Mouse (Mus musculus) cortical plate, adult 2 months (tissue): ENCODE measurements around the gene Ccna1. TPM values are rescaled to one million over a fixed set of nuclear protein-coding genes. Genes with fewer than 3 reads are reported as not detected.

Experiments
- H3K27ac ChIP-seq: fragments of 200-500 bp; 2 replicates; pipeline ENCODE4 v1.5.1; 2012; ENCODE audit warnings: low read length, control low read depth, inconsistent platforms; ENCODE audit not compliant: insufficient read depth
- H3K4me1 ChIP-seq: fragments of 200-500 bp; 2 replicates; pipeline ENCODE4 v1.6.1; 2011; ENCODE audit warnings: low read length; ENCODE audit not compliant: control insufficient read depth, insufficient read depth
- H3K4me3 ChIP-seq: fragments of 200-500 bp; 2 replicates; pipeline ENCODE4 v1.5.1; 2011; ENCODE audit warnings: mild to moderate bottlenecking, low read length, control low read depth; ENCODE audit not compliant: insufficient read depth
- CTCF ChIP-seq: fragments of 200-500 bp; IDR thresholded peaks from 2 replicates; pipeline ENCODE4 v1.5.1; 2011; ENCODE audit warnings: mild to moderate bottlenecking, control low read depth, low read length; ENCODE audit not compliant: insufficient read depth; ENCODE audit errors: extremely low read depth
- POLR2A ChIP-seq: fragments of 200-500 bp; IDR thresholded peaks from 2 replicates; pipeline ENCODE4 v1.6.1; 2011; ENCODE audit warnings: mild to moderate bottlenecking, low read length, control low read depth; ENCODE audit not compliant: insufficient read depth; ENCODE audit errors: extremely low read depth
- polyA plus RNA-seq: library from polyadenylated mRNA; depleted of rRNA; stranded (reverse); fragments of >200 nt; gene quantifications from 2 replicates; pipeline ENCODE4 v1.2.3, GENCODE M21; 2012

Gene Ccna1
- polyA plus RNA-seq, 1 experiment: 2.8 TPM

- Histone ChIP-seq H3K27ac (no peak overlapping the region), H3K4me1 (peaks cover 5% of the 10 kb centered on the region), H3K4me3 (no peak overlapping the region)
- TF ChIP-seq POLR2A (no peak), CTCF (no peak)
Observed at GRCm38 (mm10) chr3:55065738-55066665, 10.7 kb upstream of the Ccna1 start.

DNA sequence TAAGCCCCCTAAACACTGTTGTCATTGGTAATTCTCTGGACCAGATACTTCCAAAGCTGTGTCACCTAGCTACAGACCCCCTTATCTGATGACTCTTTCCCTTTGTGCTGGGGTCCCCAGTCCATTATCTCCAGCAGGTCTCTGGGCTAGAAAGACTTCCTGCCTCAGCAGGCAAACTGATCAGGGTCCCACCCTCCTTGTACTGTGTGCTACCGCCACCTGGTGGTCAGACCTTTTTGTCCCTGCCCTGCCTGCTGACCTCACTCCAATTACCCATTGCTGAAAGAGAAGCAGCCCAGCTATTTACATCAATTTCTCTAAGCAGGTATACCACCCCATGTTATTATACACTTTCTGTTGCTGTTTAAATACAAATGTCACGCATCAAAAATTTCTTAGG, 9.1 kb upstream of the Ccna1 start:
- Histone ChIP-seq H3K4me1 (peaks cover 5% of the 10 kb centered on the region), H3K27ac (no peak overlapping the region), H3K4me3 (no peak overlapping the region)
- TF ChIP-seq POLR2A (no peak), CTCF (peak; percentile 92)

DNA sequence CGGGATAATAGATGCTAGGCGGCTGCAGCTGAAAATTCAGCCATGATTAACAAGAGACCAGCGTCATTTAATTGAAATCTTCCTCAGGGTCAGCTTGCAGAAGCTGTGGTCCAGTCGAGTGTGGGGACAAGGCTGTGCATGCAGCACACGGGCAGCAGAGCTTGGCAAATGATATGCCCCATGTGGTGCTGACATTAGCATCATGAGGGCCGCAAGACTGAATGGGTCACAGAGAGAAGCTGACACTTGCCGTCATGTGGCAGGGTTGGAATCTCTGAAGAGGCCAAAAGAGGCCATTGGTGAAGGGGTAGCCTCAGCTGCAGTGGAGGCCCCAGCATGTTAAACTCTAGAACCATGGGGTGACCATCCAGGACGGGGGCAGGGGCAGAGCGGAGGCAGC, 7.4 kb upstream of the Ccna1 start:
- Histone ChIP-seq H3K4me1 (peaks cover 2% of the 10 kb centered on the region), H3K27ac (no peak overlapping the region)
- TF ChIP-seq POLR2A (no peak), CTCF (no peak)

DNA sequence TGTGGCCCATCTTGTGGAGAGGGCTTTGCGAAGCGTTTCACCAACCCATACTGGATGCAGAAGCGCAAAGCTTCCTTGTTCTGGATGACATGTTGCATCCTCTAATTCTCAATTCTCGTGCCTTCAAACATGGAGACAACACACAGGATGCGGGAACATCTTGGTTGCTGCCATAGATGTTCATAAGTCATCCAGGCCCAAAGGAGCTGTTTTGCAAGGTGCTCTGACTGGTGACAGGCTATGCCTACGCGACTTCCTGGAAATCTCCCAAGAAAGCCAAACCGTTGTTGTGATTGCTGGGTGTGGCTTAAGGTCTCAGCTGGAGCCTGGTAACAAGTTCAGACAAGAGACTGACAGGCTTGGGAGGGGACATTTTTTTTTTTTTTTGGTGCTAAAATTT, 1.1 kb upstream of the Ccna1 start:
- Histone ChIP-seq H3K27ac (no peak overlapping the region), H3K4me1 (no peaks in the 10 kb centered on the region; the same call in 1 of the 2 replicates), H3K4me3 (no peak overlapping the region)
- no peak for TF ChIP-seq CTCF
- TF ChIP-seq POLR2A: no peak

More for the DNA sequence above, 7.4 kb upstream of the Ccna1 start:
- H3K4me3 ChIP-seq: no peak overlapping the region

GRCm38 (mm10) chr3:55055747-55056120, 433 bp upstream of the Ccna1 start:
- Histone ChIP-seq H3K27ac (no peak overlapping the region), H3K4me1 (no peaks in the 10 kb centered on the region; the same call in 1 of the 2 replicates), H3K4me3 (peak overlapping the region; percentile 55)
- TF ChIP-seq CTCF (no peak), POLR2A (no peak)

- H3K4me3 ChIP-seq: no peak overlapping the region
- TF ChIP-seq CTCF (no peak), POLR2A (no peak)
Observed at GRCm38 (mm10) chr3:55054231-55054630, 1.1 kb downstream of the Ccna1 start.

GRCm38 (mm10) chr3:55044601-55045370, 10.5 kb downstream of the Ccna1 start:
- no peak overlapping the region for H3K27ac ChIP-seq
- H3K4me1 ChIP-seq: peaks cover 3% of the 10 kb centered on the region; the same call in 1 of the 2 replicates
- no peak overlapping the region for H3K4me3 ChIP-seq
- TF ChIP-seq POLR2A (no peak), CTCF (no peak)

More at GRCm38 (mm10) chr3:55054231-55054630, 1.1 kb downstream of the Ccna1 start:
- Histone ChIP-seq H3K4me1 (no peaks in the 10 kb centered on the region; the same call in 1 of the 2 replicates), H3K27ac (no peak overlapping the region)

GRCm38 (mm10) chr3:55037608-55038007, 17.7 kb downstream of the Ccna1 start:
- no peaks in the 10 kb centered on the region for H3K4me1 ChIP-seq
- H3K27ac ChIP-seq: no peak overlapping the region
- H3K4me3 ChIP-seq: no peak overlapping the region
- TF ChIP-seq CTCF (no peak), POLR2A (no peak)

DNA sequence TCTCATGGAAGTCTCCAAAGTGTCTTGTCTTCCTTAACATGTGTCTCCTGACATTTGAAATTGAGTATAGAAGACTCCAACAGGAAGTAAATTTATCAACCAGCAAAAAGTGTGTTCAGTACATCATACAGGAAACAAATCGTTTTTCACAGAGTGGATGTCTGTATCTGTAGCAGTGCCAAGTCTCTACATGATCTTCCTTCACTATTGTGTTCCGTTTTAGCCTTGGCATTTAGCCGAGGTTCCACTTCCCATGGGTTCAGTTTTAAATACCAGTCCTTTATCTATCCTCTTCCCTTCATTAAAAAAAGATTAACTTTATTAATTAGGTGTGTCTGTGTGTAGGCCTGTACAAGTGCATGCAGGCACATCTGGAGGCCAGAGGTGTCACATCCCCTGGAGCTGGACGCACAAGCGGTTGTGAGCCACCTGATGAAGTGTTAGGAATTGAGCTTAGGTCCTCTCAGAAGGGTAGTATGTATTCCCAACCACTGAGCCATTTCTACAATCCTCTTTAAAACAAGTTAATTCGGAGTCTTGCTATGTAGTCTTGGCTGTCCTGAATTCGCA, 27.9 kb downstream of the Ccna1 start:
- no peak for TF ChIP-seq POLR2A
- TF ChIP-seq CTCF: no peak

DNA sequence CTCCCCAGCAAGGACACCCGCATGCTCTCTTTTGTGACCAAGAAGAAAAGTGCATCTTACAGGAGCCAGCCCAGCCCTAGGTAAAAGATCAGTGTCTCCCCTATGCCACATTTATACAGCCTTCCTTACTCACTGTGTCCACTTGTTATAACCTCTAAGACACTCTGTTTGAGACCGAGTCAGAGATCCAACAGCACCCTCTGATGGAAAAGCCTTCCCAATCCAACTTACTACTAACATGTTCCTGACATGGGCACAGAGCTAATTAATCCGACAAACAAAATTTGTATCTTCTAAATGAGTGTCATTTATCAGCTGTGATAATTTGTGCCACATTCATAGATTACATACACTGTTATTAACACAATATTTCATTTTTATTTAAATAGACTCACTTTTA, 29.8 kb downstream of the Ccna1 start:
- TF ChIP-seq POLR2A (no peak), CTCF (no peak)
- Histone ChIP-seq H3K27ac (no peak overlapping the region), H3K4me3 (no peak overlapping the region), H3K4me1 (peaks cover 2% of the 10 kb centered on the region; the same call in 1 of the 2 replicates)

More for the DNA sequence above, 27.9 kb downstream of the Ccna1 start:
- H3K27ac ChIP-seq: no peak overlapping the region
- H3K4me3 ChIP-seq: no peak overlapping the region
- peaks cover 2% of the 10 kb centered on the region; the same call in 1 of the 2 replicates for H3K4me1 ChIP-seq
